Mouse (Mus musculus): ENCODE data around the gene Med4. TPM values are rescaled to one million over a fixed set of nuclear protein-coding genes. Genes with fewer than 3 reads are reported as not detected.

Gene Med4
- polyA plus RNA-seq, 1 experiment from 2014 or later = 30.9 TPM

DNA sequence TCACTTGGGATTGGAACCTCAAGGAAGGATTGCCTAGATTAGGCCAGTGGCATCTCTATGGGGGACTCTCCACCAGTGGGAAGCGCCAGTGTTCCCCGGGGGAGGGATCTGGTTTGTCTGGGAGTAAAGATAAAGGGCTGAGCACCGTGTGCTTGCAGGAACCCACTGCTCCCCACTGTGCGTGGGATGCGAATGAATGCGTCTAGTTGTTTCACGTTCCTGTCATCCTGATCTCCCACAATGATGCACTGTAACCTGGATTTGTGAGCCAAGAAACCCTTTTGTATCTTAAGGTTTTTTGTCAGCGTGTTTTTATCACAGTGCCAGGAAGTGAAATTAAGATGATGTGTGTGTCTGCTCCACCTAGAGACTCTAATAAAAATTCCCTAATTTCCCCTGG lies 40.9 kb downstream of the Med4 start:
- WGBS = 62% methylated on average over 8 of the region's 8 CpGs
- Histone ChIP-seq H3K36me3 (ENCODE audit: control insufficient read depth, insufficient read depth) (no peaks in the 10 kb centered on the region; the same call in 1 of the 2 replicates), H3K9ac (ENCODE audit: low read depth, low read length) (no peak overlapping the region), H3K27me3 (replicated peaks; ENCODE audit: control insufficient read depth, insufficient read depth, low read length) (no peaks in the 10 kb centered on the region), H3K4me2 (replicated peaks; ENCODE audit: low read depth) (no peak overlapping the region), H3K27ac (ENCODE audit: low read depth, low read length) (no peak overlapping the region), H3K4me1 (replicated peaks; ENCODE audit: control insufficient read depth, insufficient read depth, low read length) (peaks cover 3% of the 10 kb centered on the region; the same call in 1 of the 2 replicates), H3K4me3 (ENCODE audit: low read depth, low read length) (no peak overlapping the region), H3K9me3 (ENCODE audit: control insufficient read depth) (no peaks in the 10 kb centered on the region)
- TF ChIP-seq CTCF (IDR thresholded peaks at IDR 0.05; ENCODE audit: low read depth) = no peak
- no peak for ATAC-seq

GRCm38 (mm10) chr14:73551164-73551563 lies 41.3 kb downstream of the Med4 start:
- ATAC-seq = no peak
- Histone ChIP-seq H3K36me3 (ENCODE audit: control insufficient read depth, insufficient read depth) (peaks cover 3% of the 10 kb centered on the region), H3K9ac (ENCODE audit: low read depth, low read length) (no peak overlapping the region), H3K4me2 (replicated peaks; ENCODE audit: low read depth) (no peak overlapping the region), H3K4me1 (replicated peaks; ENCODE audit: control insufficient read depth, insufficient read depth, low read length) (peaks cover 3% of the 10 kb centered on the region; the same call in 1 of the 2 replicates), H3K27me3 (replicated peaks; ENCODE audit: control insufficient read depth, insufficient read depth, low read length) (no peaks in the 10 kb centered on the region), H3K4me3 (ENCODE audit: low read depth, low read length) (no peak overlapping the region), H3K27ac (ENCODE audit: low read depth, low read length) (no peak overlapping the region), H3K9me3 (ENCODE audit: control insufficient read depth) (no peaks in the 10 kb centered on the region)
- 85% methylated on average over 6 of the region's 6 CpGs for WGBS
- TF ChIP-seq CTCF (IDR thresholded peaks at IDR 0.05; ENCODE audit: low read depth) = no peak

DNA sequence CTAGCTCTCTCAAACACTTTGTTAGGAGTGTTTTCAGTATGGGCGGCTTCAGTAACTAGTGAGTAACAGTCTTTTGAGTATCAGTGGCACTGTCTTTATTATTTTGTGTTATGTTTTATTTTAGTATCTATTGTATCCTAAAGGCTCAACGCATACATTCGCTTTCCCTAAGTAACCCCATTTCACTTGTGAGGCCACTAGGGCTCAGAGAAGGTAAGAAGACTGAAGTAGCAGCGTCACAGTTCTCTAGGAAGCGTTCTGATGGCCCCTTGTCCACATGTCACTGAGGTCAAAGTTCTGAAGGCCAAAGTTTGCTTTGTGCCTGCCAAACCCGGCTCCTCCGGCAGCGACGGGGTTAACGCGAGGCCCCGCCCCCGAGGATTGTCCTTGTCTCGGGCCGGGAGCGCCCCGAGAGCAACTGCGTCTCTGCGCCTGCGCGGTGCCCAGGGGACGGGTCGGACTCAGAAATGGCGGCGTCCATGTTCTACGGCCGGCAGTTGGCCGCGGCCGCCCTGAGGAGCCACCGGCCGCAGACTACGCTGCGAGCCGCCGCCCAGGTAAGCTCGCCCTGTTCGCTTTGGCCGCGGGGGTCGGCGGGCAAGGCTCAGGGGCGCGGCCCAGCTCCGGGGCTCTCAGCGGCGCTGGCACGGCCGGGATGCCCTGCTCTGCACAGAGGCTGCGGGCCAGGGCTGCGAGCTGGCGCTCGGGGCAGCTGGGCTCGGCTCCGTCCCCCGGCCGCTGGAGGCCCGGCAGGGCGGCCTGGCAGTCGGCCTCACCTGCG lies 42.7 kb downstream of the Med4 start:
- Histone ChIP-seq H3K4me1 (replicated peaks; ENCODE audit: control insufficient read depth, insufficient read depth, low read length) (peaks cover 3% of the 10 kb centered on the region; the same call in 1 of the 2 replicates), H3K27ac (ENCODE audit: low read depth, low read length) (peak overlapping the region; percentile 93), H3K9ac (ENCODE audit: low read depth, low read length) (peak overlapping the region; percentile 91), H3K9me3 (ENCODE audit: control insufficient read depth) (no peaks in the 10 kb centered on the region), H3K36me3 (ENCODE audit: control insufficient read depth, insufficient read depth) (peaks cover 5% of the 10 kb centered on the region), H3K4me3 (ENCODE audit: low read depth, low read length) (peak overlapping the region; percentile 95), H3K4me2 (replicated peaks; ENCODE audit: low read depth) (peak overlapping the region; percentile 72), H3K27me3 (replicated peaks; ENCODE audit: control insufficient read depth, insufficient read depth, low read length) (no peaks in the 10 kb centered on the region)
- ATAC-seq = peak; percentile 93
- 4% methylated on average over 61 of the region's 61 CpGs for WGBS
- peak; percentile 38; the same call in 1 of the 2 replicates for TF ChIP-seq CTCF (IDR thresholded peaks at IDR 0.05; ENCODE audit: low read depth)

DNA sequence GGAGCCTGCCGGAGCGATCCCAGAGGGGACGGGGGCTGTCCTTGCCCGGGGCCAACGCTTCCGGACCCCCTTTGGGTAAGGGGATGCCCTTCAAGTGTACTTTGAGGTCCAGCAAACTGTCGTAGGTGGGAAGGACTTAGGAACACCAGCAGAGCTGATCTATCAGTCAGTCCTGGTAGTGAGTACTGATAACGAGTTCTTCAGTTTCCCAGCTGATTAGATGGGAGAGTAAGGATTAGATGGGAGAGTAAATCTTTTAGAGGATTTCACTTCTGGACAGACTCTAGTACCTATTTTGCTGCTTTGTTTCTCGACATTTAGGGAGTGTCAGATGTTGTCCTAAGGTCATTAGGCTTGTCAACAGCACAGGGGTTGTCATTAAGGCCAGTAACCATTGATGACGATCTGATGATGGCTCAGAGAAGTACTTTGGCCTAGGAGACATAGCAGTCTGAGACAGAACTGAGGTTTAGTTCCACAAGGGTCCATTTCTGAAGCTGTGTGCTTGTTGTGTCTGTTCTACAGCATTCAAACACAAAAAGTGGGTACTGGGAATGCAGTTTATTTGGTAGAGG lies 43.4 kb downstream of the Med4 start:
- Histone ChIP-seq H3K4me2 (replicated peaks; ENCODE audit: low read depth) (peak overlapping the region; percentile 72), H3K4me3 (ENCODE audit: low read depth, low read length) (peak overlapping the region; percentile 95), H3K9ac (ENCODE audit: low read depth, low read length) (peak overlapping the region; percentile 91), H3K36me3 (ENCODE audit: control insufficient read depth, insufficient read depth) (peaks cover 5% of the 10 kb centered on the region), H3K27ac (ENCODE audit: low read depth, low read length) (peak overlapping the region; percentile 93), H3K9me3 (ENCODE audit: control insufficient read depth) (no peaks in the 10 kb centered on the region), H3K27me3 (replicated peaks; ENCODE audit: control insufficient read depth, insufficient read depth, low read length) (no peaks in the 10 kb centered on the region), H3K4me1 (replicated peaks; ENCODE audit: control insufficient read depth, insufficient read depth, low read length) (peaks cover 3% of the 10 kb centered on the region; the same call in 1 of the 2 replicates)
- ATAC-seq = no peak
- TF ChIP-seq CTCF (IDR thresholded peaks at IDR 0.05; ENCODE audit: low read depth) = no peak
- 0% methylated on average over 10 of the region's 10 CpGs for WGBS

Other genes starting within 250 kb of the Med4 start
- gene Rb1, start 184.2 kb upstream of the Med4 start, polyA plus RNA-seq (2015; fragmentation: Nextera tagmentation; extraction: Ambion mirVana) = 14.1 and 15.1 TPM in 2 replicates
- 1,587 and 1,596 TPM in 2 replicates for gene Itm2b, start 124.7 kb upstream of the Med4 start, polyA plus RNA-seq (2015; fragmentation: Nextera tagmentation; extraction: Ambion mirVana)
- 185 and 202 TPM in 2 replicates for gene Sucla2, start 15.3 kb downstream of the Med4 start, polyA plus RNA-seq (2015; fragmentation: Nextera tagmentation; extraction: Ambion mirVana)
- gene Nudt15, start 38.2 kb downstream of the Med4 start, polyA plus RNA-seq (2015; fragmentation: Nextera tagmentation; extraction: Ambion mirVana) = 2.5 and 2.8 TPM in 2 replicates
- gene Gm21750, start 151.2 kb downstream of the Med4 start, polyA plus RNA-seq (2015; fragmentation: Nextera tagmentation; extraction: Ambion mirVana) = not detected in 2 replicates

All from intestine, postnatal 0 days (tissue).